Mouse (Mus musculus) testis, adult 2 months (tissue): Measurements from ENCODE around the gene Atp5d.

Source experiments
- CTCF ChIP-seq: fragments of 200-500 bp; IDR thresholded peaks from 2 replicates; pipeline ENCODE4 v1.5.1; 2012; ENCODE audit warnings: low read depth, mild to moderate bottlenecking, inconsistent platforms, low read length, moderate library complexity; ENCODE audit not compliant: control insufficient read depth, insufficient read depth, insufficient replicate concordance
- POLR2A ChIP-seq: fragments of 200-500 bp; IDR thresholded peaks from 2 replicates; pipeline ENCODE4 v1.6.1; 2012; ENCODE audit warnings: low read depth, mild to moderate bottlenecking, inconsistent platforms, low read length, moderate library complexity; ENCODE audit not compliant: control insufficient read depth

- no peak for TF ChIP-seq CTCF
- TF ChIP-seq POLR2A: no peak
Measured at GRCm38 (mm10) chr10:80140666-80141035, 2.2 kb downstream of the Atp5d start, which contains the start of gene Cbarp.
